Mouse (Mus musculus) 3T3-L1 (cell line): ENCODE measurements around the gene Ednrb.

Source experiments
- DNase-seq: peaks from one replicate; pipeline ENCODE4 v3.0.0-alpha.2; 2015; ENCODE audit warnings: low read depth, low spot score

The Ednrb gene

GRCm38 (mm10) chr14:103844011-103844549 is at the start of gene Ednrb:
Gene Ednrb, minus strand, starts transcription at chr14:103844402.
- no peak for DNase-seq

- DNase-seq = no peak
Measured at GRCm38 (mm10) chr14:103892411-103892938, 48.3 kb upstream of the Ednrb start.

GRCm38 (mm10) chr14:103890761-103891160 is 46.6 kb upstream of the Ednrb start:
- DNase-seq = no peak

- no peak for DNase-seq
Measured at GRCm38 (mm10) chr14:103884892-103885575, 40.8 kb upstream of the Ednrb start.

GRCm38 (mm10) chr14:103882943-103883342 is 38.7 kb upstream of the Ednrb start:
- no peak for DNase-seq

GRCm38 (mm10) chr14:103877117-103877516 is 32.9 kb upstream of the Ednrb start:
- no peak for DNase-seq

GRCm38 (mm10) chr14:103876598-103876997 is 32.4 kb upstream of the Ednrb start:
- no peak for DNase-seq

- no peak for DNase-seq
Measured at GRCm38 (mm10) chr14:103866636-103867035, 22.4 kb upstream of the Ednrb start.

- no peak for DNase-seq
Measured at GRCm38 (mm10) chr14:103865226-103865625, 21.0 kb upstream of the Ednrb start.

- DNase-seq = no peak
Measured at GRCm38 (mm10) chr14:103850071-103850845, 6.1 kb upstream of the Ednrb start.

- DNase-seq = no peak
Measured at GRCm38 (mm10) chr14:103845716-103846115, 1.5 kb upstream of the Ednrb start.

- no peak for DNase-seq
Measured at GRCm38 (mm10) chr14:103844944-103845343, 742 bp upstream of the Ednrb start.

GRCm38 (mm10) chr14:103843371-103844001 is 716 bp downstream of the Ednrb start:
- no peak for DNase-seq

- no peak for DNase-seq
Measured at GRCm38 (mm10) chr14:103842896-103843295, 1.3 kb downstream of the Ednrb start.

GRCm38 (mm10) chr14:103840436-103840835 is 3.8 kb downstream of the Ednrb start:
- DNase-seq = no peak

GRCm38 (mm10) chr14:103838887-103839286 is 5.3 kb downstream of the Ednrb start:
- DNase-seq = no peak

GRCm38 (mm10) chr14:103834589-103834988 is 9.6 kb downstream of the Ednrb start:
- DNase-seq = no peak

GRCm38 (mm10) chr14:103834147-103834546 is 10.1 kb downstream of the Ednrb start:
- no peak for DNase-seq

- DNase-seq = no peak
Measured at GRCm38 (mm10) chr14:103832472-103832871, 11.7 kb downstream of the Ednrb start.

GRCm38 (mm10) chr14:103831007-103831406 is 13.2 kb downstream of the Ednrb start:
- no peak for DNase-seq

GRCm38 (mm10) chr14:103826343-103826742 is 17.9 kb downstream of the Ednrb start:
- no peak for DNase-seq

- DNase-seq = no peak
Measured at GRCm38 (mm10) chr14:103825934-103826333, 18.3 kb downstream of the Ednrb start.
